Mouse (Mus musculus) heart, adult 2 months (tissue): ENCODE results near the gene Pop7.

ENCODE experiments used
- CTCF ChIP-seq: fragments of 200-600 bp; IDR thresholded peaks from 2 replicates; pipeline ENCODE4 v1.8.1; 2022; ENCODE audit warnings: antibody characterized with exemption, mild to moderate bottlenecking, moderate library complexity
- EP300 ChIP-seq: fragments of 200-500 bp; IDR thresholded peaks from 2 replicates; pipeline ENCODE4 v1.6.1; 2011; ENCODE audit warnings: low read depth, low read length, control low read depth; ENCODE audit not compliant: insufficient read depth
- POLR2A ChIP-seq: fragments of 200-500 bp; IDR thresholded peaks from 2 replicates; pipeline ENCODE4 v1.6.1; 2011; ENCODE audit warnings: mild to moderate bottlenecking, low read depth, low read length, control low read depth; ENCODE audit not compliant: insufficient read depth

- TF ChIP-seq CTCF = no peak
- TF ChIP-seq EP300 = no peak
- TF ChIP-seq POLR2A = no peak
Observed at GRCm38 (mm10) chr5:137485851-137486155, 16.5 kb downstream of the Pop7 start.
